Mouse (Mus musculus) kidney, postnatal 25 days (tissue): ENCODE results near the gene Ccdc17.

Source experiments
- DNase-seq, 2 experiments: peaks; one replicate each; pipeline ENCODE4 v3.0.0; 2021; ENCODE audit warnings: mixed read lengths in 2 of 2

Gene Ccdc17

DNA sequence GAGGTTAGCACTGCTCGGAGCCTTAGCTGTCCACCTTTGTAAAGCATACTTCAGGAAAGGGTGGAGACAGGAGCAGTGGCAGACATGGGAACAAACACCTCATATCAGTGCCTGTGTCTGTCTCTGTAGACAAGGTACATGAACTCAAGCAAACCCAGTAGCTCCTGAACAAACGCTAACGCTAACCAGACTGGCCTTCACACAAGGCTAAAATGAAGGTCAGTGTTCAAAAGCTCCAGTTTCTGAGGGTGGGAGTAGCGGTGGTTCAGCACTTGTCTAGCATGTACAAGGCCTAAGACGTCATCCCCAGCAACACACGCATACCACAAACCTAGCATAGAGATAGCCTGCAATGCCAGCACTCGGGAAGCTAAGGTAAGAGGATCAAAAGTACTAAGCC lies 49.2 kb downstream of the Ccdc17 start:
- DNase-seq = no peak

DNA sequence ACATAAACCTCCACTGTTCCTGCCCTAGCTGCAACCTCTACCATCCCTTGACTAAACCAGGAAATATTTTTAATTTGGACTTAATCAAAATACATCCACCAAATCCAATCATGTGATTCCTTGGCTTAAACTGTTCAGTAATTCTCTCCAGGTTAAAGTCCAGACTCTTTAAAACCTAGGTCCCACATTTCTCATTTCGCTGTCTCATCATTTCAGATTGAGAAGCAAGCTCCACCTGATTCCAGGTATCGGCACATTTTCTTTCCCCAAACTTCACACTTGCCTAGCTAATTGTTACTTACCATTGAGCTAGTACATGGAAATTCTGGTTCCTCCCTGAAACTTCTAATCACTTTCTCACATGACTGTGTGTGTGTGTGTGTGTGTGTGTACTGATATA lies 53.0 kb downstream of the Ccdc17 start:
- no peak for DNase-seq
